Mouse (Mus musculus): ENCODE data around the gene Zzz3. TPM values are rescaled to one million over a fixed set of nuclear protein-coding genes. Genes with fewer than 3 reads are reported as not detected.

The Zzz3 gene
- total RNA-seq (2021): 32.8 and 37.5 TPM in 2 replicates
- long read RNA-seq, experiment 1, full-length matches to known transcripts: 9 of 26 reads
- long read RNA-seq, experiment 1, partial matches to known transcripts: 5 of 26 reads
- long read RNA-seq, experiment 1, other reads (novel, unspliced or antisense): 12 of 26 reads
- long read RNA-seq, experiment 2, full-length matches to known transcripts: 14 of 28 reads
- long read RNA-seq, experiment 2, partial matches to known transcripts: 3 of 28 reads
- long read RNA-seq, experiment 2, other reads (novel, unspliced or antisense): 11 of 28 reads

GRCm38 (mm10) chr3:152395350-152396277, at the start of gene Zzz3:
Gene Zzz3, plus strand, starts transcription at chr3:152395473.
- DNase-seq: peak; percentile 96

GRCm38 (mm10) chr3:152345732-152346632, 49.3 kb upstream of the Zzz3 start, which contains the start of gene Usp33:
Gene Usp33, plus strand, starts transcription at chr3:152346478.
- peak; percentile 97 for DNase-seq

GRCm38 (mm10) chr3:152346633-152347141, 48.6 kb upstream of the Zzz3 start:
- DNase-seq: peak; percentile 73

GRCm38 (mm10) chr3:152347227-152347626, 48.0 kb upstream of the Zzz3 start:
- DNase-seq: no peak

- DNase-seq: peak; percentile 43
Observed at GRCm38 (mm10) chr3:152348011-152348830, 47.1 kb upstream of the Zzz3 start.

GRCm38 (mm10) chr3:152350431-152350830, 44.8 kb upstream of the Zzz3 start:
- DNase-seq: no peak

GRCm38 (mm10) chr3:152350966-152351365, 44.3 kb upstream of the Zzz3 start:
- DNase-seq: no peak

- no peak for DNase-seq
Observed at GRCm38 (mm10) chr3:152352289-152352688, 43.0 kb upstream of the Zzz3 start.

GRCm38 (mm10) chr3:152353434-152354177, 41.7 kb upstream of the Zzz3 start:
- DNase-seq: no peak

GRCm38 (mm10) chr3:152355361-152355760, 39.9 kb upstream of the Zzz3 start:
- DNase-seq: peak; percentile 62

GRCm38 (mm10) chr3:152356751-152357150, 38.5 kb upstream of the Zzz3 start:
- no peak for DNase-seq

- no peak for DNase-seq
Observed at GRCm38 (mm10) chr3:152359151-152359550, 36.1 kb upstream of the Zzz3 start.

- no peak for DNase-seq
Observed at GRCm38 (mm10) chr3:152364181-152364580, 31.1 kb upstream of the Zzz3 start.

GRCm38 (mm10) chr3:152376063-152376462, 19.2 kb upstream of the Zzz3 start:
- no peak for DNase-seq

- no peak for DNase-seq
Observed at GRCm38 (mm10) chr3:152384106-152384505, 11.2 kb upstream of the Zzz3 start.

GRCm38 (mm10) chr3:152396278-152396987, 1.2 kb downstream of the Zzz3 start:
- peak; percentile 98 for DNase-seq

GRCm38 (mm10) chr3:152396988-152397314, 1.7 kb downstream of the Zzz3 start:
- DNase-seq: no peak

GRCm38 (mm10) chr3:152397335-152397940, 2.2 kb downstream of the Zzz3 start:
- no peak for DNase-seq

- DNase-seq: no peak
Observed at GRCm38 (mm10) chr3:152400441-152400840, 5.2 kb downstream of the Zzz3 start.

Data from adrenal gland, postnatal 14 days (tissue).